Mouse (Mus musculus) spleen, postnatal 10 days (tissue): ENCODE results near the gene Abi3.

Experiments
- DNase-seq, 2 experiments: peaks; one replicate each; pipeline ENCODE4 v3.0.0; 2021 to 2022; ENCODE audit warnings: low spot score in 2 of 2

Gene Abi3

GRCm38 (mm10) chr11:95785675-95786074 is 56.6 kb downstream of the Abi3 start:
- peak in 1 of 2 experiments; percentile 69 for DNase-seq

GRCm38 (mm10) chr11:95783958-95784357 is 58.3 kb downstream of the Abi3 start:
- DNase-seq: no peak

- no peak for DNase-seq
Measured at GRCm38 (mm10) chr11:95783457-95783856, 58.8 kb downstream of the Abi3 start.

GRCm38 (mm10) chr11:95781557-95781956 is 60.7 kb downstream of the Abi3 start:
- DNase-seq: no peak

- DNase-seq: no peak
Measured at GRCm38 (mm10) chr11:95780480-95780879, 61.8 kb downstream of the Abi3 start.
